Mouse (Mus musculus) liver, embryonic 14.5 days (tissue): Measurements from ENCODE around the gene Dhrs13.

Source experiments
- CTCF ChIP-seq: IDR thresholded peaks from 2 replicates; pipeline ENCODE4 v1.5.1; 2016; ENCODE audit warnings: antibody characterized with exemption, low read depth, control low read depth
- EP300 ChIP-seq: IDR thresholded peaks from 2 replicates; pipeline ENCODE4 v1.6.1; 2016; ENCODE audit warnings: antibody characterized with exemption, low read depth

DNA sequence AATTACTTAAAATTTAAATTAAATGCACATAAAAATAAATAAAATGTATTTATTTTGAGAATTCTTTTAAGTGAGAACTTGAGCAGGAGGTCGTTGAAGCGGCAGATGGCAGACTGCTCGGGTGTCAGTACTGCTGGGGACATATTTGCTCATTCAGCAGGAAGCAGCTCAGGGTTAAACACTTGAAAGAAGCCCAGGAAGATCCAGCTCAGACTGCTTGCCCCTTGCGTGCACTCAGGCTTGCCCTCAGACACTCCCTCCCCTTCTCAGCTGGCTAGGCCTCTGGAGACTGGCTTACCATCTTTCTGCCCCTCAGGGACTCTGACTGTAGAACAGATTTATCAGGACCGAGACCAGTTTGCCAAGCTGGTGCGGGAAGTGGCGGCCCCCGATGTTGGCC lies 24.9 kb downstream of the Dhrs13 start:
- TF ChIP-seq CTCF (no peak), EP300 (no peak)
